Mouse (Mus musculus): ENCODE data around the gene Zfp85. TPM values are rescaled to one million over a fixed set of nuclear protein-coding genes. Genes with fewer than 3 reads are reported as not detected.
A peak's percentile ranks its signal among the peaks of the same experiment; 100 is the strongest.
"Not testable (repeated sequence)": the region's sequence is repeated elsewhere in the genome, so short reads cannot be mapped to it uniquely, and the experiment has no call there.

Zfp85 gene
- polyA plus RNA-seq, 1 experiment from 2014 or later = 3.3 TPM

DNA sequence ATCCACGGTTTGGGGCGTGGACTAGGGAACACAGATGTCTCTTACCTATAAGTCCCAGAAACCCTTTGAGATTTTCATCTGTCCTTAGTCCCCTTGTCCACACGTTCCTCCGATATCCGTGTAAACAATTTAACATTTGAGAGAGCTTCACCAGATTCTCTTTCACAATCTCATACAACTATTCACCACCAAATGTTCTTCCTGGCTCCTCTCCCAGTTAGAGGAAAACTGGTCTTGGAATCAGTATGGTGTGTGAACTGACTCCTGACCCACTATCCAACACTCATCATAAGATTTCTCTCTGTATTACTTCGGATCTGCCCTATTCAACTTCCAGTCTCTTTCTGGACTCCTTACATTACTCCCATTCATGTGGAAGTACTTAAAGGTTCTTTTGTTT lies 733 bp upstream of the Zfp85 start:
- no peaks in the 10 kb centered on the region for H3K9me3 ChIP-seq (ENCODE audit: control insufficient read depth, low read length)
- ATAC-seq (replicated peaks; ENCODE audit: low FRiP score) = no peak
- no peak overlapping the region for H3K27ac ChIP-seq (ENCODE audit: low read depth, low read length)

DNA sequence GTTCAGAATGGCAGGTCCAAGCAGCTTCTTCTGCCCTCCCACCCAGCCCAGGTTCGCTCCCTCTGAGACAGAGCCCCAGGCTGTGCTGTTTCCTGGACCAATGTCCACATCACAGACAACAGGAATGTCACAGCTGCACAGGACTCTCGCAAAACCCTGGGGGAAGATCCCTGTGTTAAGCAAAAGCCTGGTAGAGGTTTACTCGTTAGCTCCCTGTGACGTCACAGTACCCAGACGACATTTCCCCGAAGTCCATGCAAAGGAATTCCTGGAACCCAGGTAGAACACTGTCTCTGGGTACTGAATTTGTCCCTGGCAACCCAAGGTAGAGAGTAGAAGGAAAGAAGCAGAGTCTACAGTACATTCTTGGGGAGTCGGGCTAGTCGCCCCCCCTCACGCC lies 11.1 kb downstream of the Zfp85 start:
- DNase-seq (ENCODE audit: low spot score) (no peak), ATAC-seq (replicated peaks; ENCODE audit: low FRiP score) (no peak)
- H3K4me2 ChIP-seq = no peak overlapping the region
- H3K36me3 ChIP-seq (ENCODE audit: control insufficient read depth, insufficient read depth, low read length) = no peaks in the 10 kb centered on the region; the same call in 1 of the 2 replicates
- 87% methylated on average over 9 of the region's 9 CpGs for WGBS
- no peak overlapping the region for H3K4me3 ChIP-seq (ENCODE audit: low read depth, low read length)
- H3K27me3 ChIP-seq (replicated peaks; ENCODE audit: control insufficient read depth, insufficient read depth, low read length) = no peaks in the 10 kb centered on the region
- H3K27ac ChIP-seq (ENCODE audit: low read depth, low read length) = no peak overlapping the region
- no peaks in the 10 kb centered on the region for H3K4me1 ChIP-seq (replicated peaks; ENCODE audit: control insufficient read depth, insufficient read depth, low read length)
- no peaks in the 10 kb centered on the region for H3K9me3 ChIP-seq (ENCODE audit: control insufficient read depth, low read length)
- no peak overlapping the region for H3K9ac ChIP-seq (ENCODE audit: low read depth, low read length)

More for the DNA sequence above, 733 bp upstream of the Zfp85 start:
- no peaks in the 10 kb centered on the region for H3K36me3 ChIP-seq (ENCODE audit: control insufficient read depth, insufficient read depth, low read length)
- no peak overlapping the region for H3K4me3 ChIP-seq (ENCODE audit: low read depth, low read length)
- DNase-seq (ENCODE audit: low spot score) = no peak
- H3K4me1 ChIP-seq (replicated peaks; ENCODE audit: control insufficient read depth, insufficient read depth, low read length) = no peaks in the 10 kb centered on the region
- no peak overlapping the region for H3K9ac ChIP-seq (ENCODE audit: low read depth, low read length)
- no peaks in the 10 kb centered on the region for H3K27me3 ChIP-seq (replicated peaks; ENCODE audit: control insufficient read depth, insufficient read depth, low read length)
- H3K4me2 ChIP-seq = no peak overlapping the region
- WGBS = 81% methylated on average over 6 of the region's 6 CpGs

DNA sequence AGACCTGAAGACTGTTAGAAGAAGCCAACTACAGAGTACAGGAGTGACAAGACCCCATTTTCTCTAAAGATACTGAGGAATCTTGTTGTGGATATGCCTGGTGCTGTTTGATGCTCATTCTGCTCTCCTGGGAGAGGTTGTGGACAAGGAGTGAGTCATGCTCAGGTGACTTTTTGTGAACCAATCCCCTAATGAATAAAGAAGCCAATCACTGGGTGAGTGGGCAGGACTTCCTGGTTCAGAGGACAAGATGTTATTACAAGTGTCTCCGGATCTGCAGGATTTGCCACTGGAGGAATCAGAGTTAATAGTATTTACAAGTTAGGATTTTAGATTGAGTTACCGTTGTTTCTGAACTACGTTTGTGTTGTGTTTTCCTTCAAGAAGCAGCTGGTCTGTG lies 12.1 kb downstream of the Zfp85 start:
- Histone ChIP-seq H3K36me3 (ENCODE audit: control insufficient read depth, insufficient read depth, low read length) (no peaks in the 10 kb centered on the region; the same call in 1 of the 2 replicates), H3K4me1 (replicated peaks; ENCODE audit: control insufficient read depth, insufficient read depth, low read length) (no peaks in the 10 kb centered on the region), H3K4me3 (ENCODE audit: low read depth, low read length) (no peak overlapping the region), H3K27me3 (replicated peaks; ENCODE audit: control insufficient read depth, insufficient read depth, low read length) (no peaks in the 10 kb centered on the region), H3K4me2 (no peak overlapping the region), H3K9ac (ENCODE audit: low read depth, low read length) (no peak overlapping the region), H3K27ac (ENCODE audit: low read depth, low read length) (no peak overlapping the region), H3K9me3 (ENCODE audit: control insufficient read depth, low read length) (no peaks in the 10 kb centered on the region)
- WGBS = 90% methylated on average over 3 of the region's 3 CpGs
- DNase-seq (ENCODE audit: low spot score) (no peak), ATAC-seq (replicated peaks; ENCODE audit: low FRiP score) (no peak)

DNA sequence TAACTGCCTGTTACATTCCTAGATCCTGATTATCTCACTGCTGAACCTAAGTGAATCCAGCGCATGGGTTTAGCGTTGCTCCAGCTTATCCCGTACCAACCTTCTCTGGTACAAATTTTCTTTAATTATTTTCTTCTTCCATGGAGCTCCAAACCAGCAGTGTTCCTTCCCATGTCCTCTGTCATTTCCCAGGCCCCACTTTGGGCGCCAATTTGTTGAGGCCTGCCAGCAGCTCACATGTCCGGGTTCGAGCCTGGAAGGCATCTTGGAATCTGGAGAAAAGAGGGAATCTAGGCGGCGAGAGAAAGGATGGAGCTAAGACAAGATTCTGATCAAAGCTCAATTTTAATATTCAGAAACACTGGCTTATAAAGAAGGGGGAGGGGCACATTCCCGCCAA lies 20.6 kb downstream of the Zfp85 start:
- not testable (repeated sequence) for H3K27ac ChIP-seq (ENCODE audit: low read depth, low read length); H3K36me3 ChIP-seq (ENCODE audit: control insufficient read depth, insufficient read depth, low read length); H3K4me2 ChIP-seq; H3K4me1 ChIP-seq (replicated peaks; ENCODE audit: control insufficient read depth, insufficient read depth, low read length); H3K9me3 ChIP-seq (ENCODE audit: control insufficient read depth, low read length); DNase-seq (ENCODE audit: low spot score); ATAC-seq (replicated peaks; ENCODE audit: low FRiP score); H3K27me3 ChIP-seq (replicated peaks; ENCODE audit: control insufficient read depth, insufficient read depth, low read length); H3K9ac ChIP-seq (ENCODE audit: low read depth, low read length); H3K4me3 ChIP-seq (ENCODE audit: low read depth, low read length)
- WGBS = 89% methylated on average over 9 of the region's 9 CpGs

DNA sequence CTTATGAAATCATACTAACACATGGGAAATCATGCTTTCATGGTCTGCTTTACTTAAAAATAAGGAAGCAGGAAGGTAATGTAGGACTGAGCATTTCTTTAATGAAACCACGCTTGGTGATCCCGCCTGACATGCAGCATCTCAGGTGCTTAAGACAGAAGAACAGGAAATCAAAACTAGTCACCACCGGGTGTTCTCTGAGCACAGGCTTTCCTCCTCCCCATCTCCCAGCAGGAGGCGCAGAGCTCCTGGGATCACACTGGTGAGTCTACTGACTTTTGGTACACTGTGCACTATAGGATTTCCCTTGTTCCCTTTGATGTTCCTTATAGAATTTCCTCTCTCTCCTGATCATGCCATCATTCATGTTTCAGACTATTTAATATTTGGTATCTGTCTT lies 25.6 kb downstream of the Zfp85 start:
- H3K9ac ChIP-seq (ENCODE audit: low read depth, low read length); H3K27ac ChIP-seq (ENCODE audit: low read depth, low read length); H3K4me1 ChIP-seq (replicated peaks; ENCODE audit: control insufficient read depth, insufficient read depth, low read length); DNase-seq (ENCODE audit: low spot score); H3K9me3 ChIP-seq (ENCODE audit: control insufficient read depth, low read length); H3K27me3 ChIP-seq (replicated peaks; ENCODE audit: control insufficient read depth, insufficient read depth, low read length); H3K36me3 ChIP-seq (ENCODE audit: control insufficient read depth, insufficient read depth, low read length): not testable (repeated sequence)
- 48% methylated on average over 4 of the region's 4 CpGs for WGBS
- Histone ChIP-seq H3K4me2 (peak overlapping the region; percentile 65), H3K4me3 (ENCODE audit: low read depth, low read length) (peak overlapping the region; percentile 53)
- ATAC-seq (replicated peaks; ENCODE audit: low FRiP score) = peak; percentile 70

DNA sequence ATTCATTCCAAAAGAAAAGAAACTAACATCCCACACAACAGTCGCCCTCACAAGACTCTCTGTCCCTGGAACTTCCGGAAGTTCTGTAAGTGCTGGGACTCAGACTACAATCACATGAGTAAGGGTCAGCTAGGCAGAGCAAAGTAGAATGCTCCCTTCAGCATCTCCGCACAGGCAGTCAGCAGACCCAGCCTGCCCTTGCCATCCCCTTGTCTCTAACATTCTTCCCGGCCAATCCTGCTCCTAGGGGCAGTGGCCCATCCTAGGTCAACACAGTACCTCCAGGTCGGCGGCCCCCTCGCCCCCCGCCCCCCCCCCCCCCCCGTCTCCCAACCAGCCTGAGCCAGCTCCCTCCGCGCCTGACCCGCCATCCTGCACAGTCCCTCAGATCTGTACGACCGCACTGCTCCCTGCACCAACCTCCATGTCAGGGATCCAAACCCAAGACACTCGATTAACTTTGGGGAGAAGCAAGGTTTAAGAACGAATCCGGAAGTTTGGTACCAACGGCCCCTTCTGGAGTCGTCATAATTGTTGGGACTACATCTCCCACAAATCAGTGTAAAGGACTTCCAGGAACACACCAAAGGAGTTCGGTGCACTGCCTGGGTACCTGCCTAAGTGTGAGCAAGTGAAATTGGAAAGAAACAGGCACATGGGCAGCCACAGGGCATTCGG lies 26.2 kb downstream of the Zfp85 start, which contains the start of gene Zfp65:
TSS of gene Zfp65 (minus strand) at position 533 of the 678 bp plus-strand sequence.
- no peak within 1 kb of the TSS for H3K27ac ChIP-seq (ENCODE audit: low read depth, low read length)
- peak within 1 kb of the TSS; percentile 53 for H3K4me3 ChIP-seq (ENCODE audit: low read depth, low read length)
- ATAC-seq (replicated peaks; ENCODE audit: low FRiP score) = peak; percentile 50
- H3K9ac ChIP-seq (ENCODE audit: low read depth, low read length) = peak within 1 kb of the TSS; percentile 63
- 11% methylated on average over 16 of the region's 21 CpGs for WGBS
- H3K4me1 ChIP-seq (replicated peaks; ENCODE audit: control insufficient read depth, insufficient read depth, low read length) = no peaks in the 10 kb centered on the region
- H3K9me3 ChIP-seq (ENCODE audit: control insufficient read depth, low read length) = no peaks in the 10 kb centered on the region
- H3K4me2 ChIP-seq = peak within 1 kb of the TSS; percentile 65
- DNase-seq (ENCODE audit: low spot score) = peak; percentile 40
- no peaks in the 10 kb centered on the region for H3K36me3 ChIP-seq (ENCODE audit: control insufficient read depth, insufficient read depth, low read length)
- H3K27me3 ChIP-seq (replicated peaks; ENCODE audit: control insufficient read depth, insufficient read depth, low read length) = no peaks in the 10 kb centered on the region

DNA sequence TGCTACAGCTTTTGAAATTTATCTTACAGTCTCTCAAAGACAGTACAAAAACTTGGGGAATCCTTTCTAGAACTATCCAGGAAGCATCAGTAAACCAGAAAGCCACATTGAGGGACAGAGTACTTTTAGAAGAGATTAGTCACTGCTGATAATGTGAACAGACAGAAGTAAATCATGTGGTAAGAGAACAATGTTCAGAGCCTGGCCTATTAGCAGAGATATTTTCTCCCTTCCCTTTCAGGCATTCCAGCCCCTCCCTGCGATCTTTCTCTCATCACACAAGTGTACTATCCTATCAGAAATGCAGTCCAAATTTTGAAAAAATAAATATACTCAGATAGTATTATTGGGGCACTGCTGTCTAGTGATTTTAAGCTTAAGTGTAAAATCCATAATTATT lies 26.9 kb downstream of the Zfp85 start:
- DNase-seq (ENCODE audit: low spot score) (no peak), ATAC-seq (replicated peaks; ENCODE audit: low FRiP score) (no peak)
- peak overlapping the region; percentile 65 for H3K4me2 ChIP-seq
- H3K27me3 ChIP-seq (replicated peaks; ENCODE audit: control insufficient read depth, insufficient read depth, low read length) = no peaks in the 10 kb centered on the region
- H3K9me3 ChIP-seq (ENCODE audit: control insufficient read depth, low read length) = no peaks in the 10 kb centered on the region
- H3K27ac ChIP-seq (ENCODE audit: low read depth, low read length) = no peak overlapping the region
- no peaks in the 10 kb centered on the region for H3K36me3 ChIP-seq (ENCODE audit: control insufficient read depth, insufficient read depth, low read length)
- no peak overlapping the region for H3K9ac ChIP-seq (ENCODE audit: low read depth, low read length)
- no peaks in the 10 kb centered on the region; the same call in 1 of the 2 replicates for H3K4me1 ChIP-seq (replicated peaks; ENCODE audit: control insufficient read depth, insufficient read depth, low read length)
- WGBS = 75% methylated on average over 1 of the region's 1 CpGs
- H3K4me3 ChIP-seq (ENCODE audit: low read depth, low read length) = peak overlapping the region; percentile 53; the same call in 1 of the 2 replicates

DNA sequence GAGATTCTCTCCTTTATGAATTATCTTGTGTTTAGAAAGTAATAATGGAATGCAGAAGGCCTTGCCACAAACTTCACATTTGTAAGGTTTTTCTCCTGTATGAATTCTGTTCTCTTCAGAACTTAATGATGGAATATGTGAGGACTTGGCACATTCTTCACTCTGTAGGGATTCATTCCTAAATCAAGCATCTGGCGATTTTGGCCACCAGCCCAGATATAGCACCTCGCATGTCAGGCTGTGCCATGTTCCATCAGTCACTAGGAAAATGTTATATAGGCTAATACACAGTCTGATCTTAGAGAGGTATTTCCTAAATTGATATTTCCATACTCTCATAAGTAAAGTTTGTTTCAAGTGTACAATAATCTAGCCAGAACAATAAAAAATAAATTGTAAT lies 29.7 kb downstream of the Zfp85 start:
- H3K4me2 ChIP-seq; H3K27ac ChIP-seq (ENCODE audit: low read depth, low read length); H3K4me3 ChIP-seq (ENCODE audit: low read depth, low read length); ATAC-seq (replicated peaks; ENCODE audit: low FRiP score); H3K9me3 ChIP-seq (ENCODE audit: control insufficient read depth, low read length); H3K36me3 ChIP-seq (ENCODE audit: control insufficient read depth, insufficient read depth, low read length); H3K27me3 ChIP-seq (replicated peaks; ENCODE audit: control insufficient read depth, insufficient read depth, low read length); DNase-seq (ENCODE audit: low spot score); H3K9ac ChIP-seq (ENCODE audit: low read depth, low read length); H3K4me1 ChIP-seq (replicated peaks; ENCODE audit: control insufficient read depth, insufficient read depth, low read length): not testable (repeated sequence)
- 90% methylated on average over 2 of the region's 2 CpGs for WGBS

DNA sequence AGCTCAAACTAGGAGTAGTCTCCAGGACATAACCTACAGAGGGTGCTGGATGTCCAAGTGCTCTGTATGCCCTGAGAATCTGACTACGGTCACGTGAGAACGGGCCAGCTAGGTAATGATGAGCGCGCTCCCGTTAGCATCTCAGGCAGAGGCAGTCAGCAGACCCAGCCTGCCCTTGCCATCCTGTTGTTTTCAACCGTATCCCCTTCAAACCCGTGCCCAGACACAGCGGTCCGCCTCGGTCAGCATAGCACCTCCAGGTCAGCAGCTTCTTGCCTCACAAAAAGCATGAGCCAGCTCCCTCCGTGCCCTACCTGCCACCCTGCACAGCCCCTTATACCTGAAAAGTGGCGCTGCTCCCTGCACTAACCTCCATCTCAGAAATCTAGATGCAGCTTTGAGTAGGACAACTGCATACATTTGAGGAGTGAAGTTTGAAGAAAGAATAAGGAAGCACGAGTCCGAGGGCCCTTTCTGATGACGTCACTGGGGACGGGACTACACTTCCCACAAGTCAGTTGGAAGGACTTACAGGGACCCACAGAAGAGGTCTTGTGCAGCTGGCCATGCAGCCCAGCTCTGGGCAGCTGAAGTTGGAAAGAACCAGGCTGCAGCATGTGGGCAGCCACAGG lies 31.1 kb downstream of the Zfp85 start:
- Histone ChIP-seq H3K4me1 (replicated peaks; ENCODE audit: control insufficient read depth, insufficient read depth, low read length) (no peaks in the 10 kb centered on the region; the same call in 1 of the 2 replicates), H3K9me3 (ENCODE audit: control insufficient read depth, low read length) (no peaks in the 10 kb centered on the region), H3K9ac (ENCODE audit: low read depth, low read length) (peak overlapping the region; percentile 65), H3K4me3 (ENCODE audit: low read depth, low read length) (peak overlapping the region; percentile 67), H3K4me2 (peak overlapping the region; percentile 68), H3K27ac (ENCODE audit: low read depth, low read length) (no peak overlapping the region), H3K36me3 (ENCODE audit: control insufficient read depth, insufficient read depth, low read length) (no peaks in the 10 kb centered on the region), H3K27me3 (replicated peaks; ENCODE audit: control insufficient read depth, insufficient read depth, low read length) (no peaks in the 10 kb centered on the region)
- DNase-seq (ENCODE audit: low spot score) (peak; percentile 85), ATAC-seq (replicated peaks; ENCODE audit: low FRiP score) (peak; percentile 94)
- under 1% methylated on average over 17 of the region's 17 CpGs for WGBS

Data from liver, embryonic 11.5 days (tissue).